Mouse (Mus musculus) urinary bladder, adult 2 months (tissue): Measurements from ENCODE around the gene Elmo3. TPM values are rescaled to one million over a fixed set of nuclear protein-coding genes. Genes with fewer than 3 reads are reported as not detected.

ENCODE experiments used
- DNase-seq: peaks from one replicate; pipeline ENCODE4 v3.0.0; 2022; ENCODE audit warnings: low spot score
- polyA plus RNA-seq: library from polyadenylated mRNA; depleted of rRNA; stranded (reverse); fragments of >200 nt; gene quantifications from 2 replicates; pipeline ENCODE4 v1.2.3, GENCODE M21; 2012; rRNA removed

The Elmo3 gene
- polyA plus RNA-seq, 1 experiment, result 29.0 TPM

- no peak for DNase-seq
Observed at GRCm38 (mm10) chr8:105354549-105354948, 49.1 kb downstream of the Elmo3 start.

DNA sequence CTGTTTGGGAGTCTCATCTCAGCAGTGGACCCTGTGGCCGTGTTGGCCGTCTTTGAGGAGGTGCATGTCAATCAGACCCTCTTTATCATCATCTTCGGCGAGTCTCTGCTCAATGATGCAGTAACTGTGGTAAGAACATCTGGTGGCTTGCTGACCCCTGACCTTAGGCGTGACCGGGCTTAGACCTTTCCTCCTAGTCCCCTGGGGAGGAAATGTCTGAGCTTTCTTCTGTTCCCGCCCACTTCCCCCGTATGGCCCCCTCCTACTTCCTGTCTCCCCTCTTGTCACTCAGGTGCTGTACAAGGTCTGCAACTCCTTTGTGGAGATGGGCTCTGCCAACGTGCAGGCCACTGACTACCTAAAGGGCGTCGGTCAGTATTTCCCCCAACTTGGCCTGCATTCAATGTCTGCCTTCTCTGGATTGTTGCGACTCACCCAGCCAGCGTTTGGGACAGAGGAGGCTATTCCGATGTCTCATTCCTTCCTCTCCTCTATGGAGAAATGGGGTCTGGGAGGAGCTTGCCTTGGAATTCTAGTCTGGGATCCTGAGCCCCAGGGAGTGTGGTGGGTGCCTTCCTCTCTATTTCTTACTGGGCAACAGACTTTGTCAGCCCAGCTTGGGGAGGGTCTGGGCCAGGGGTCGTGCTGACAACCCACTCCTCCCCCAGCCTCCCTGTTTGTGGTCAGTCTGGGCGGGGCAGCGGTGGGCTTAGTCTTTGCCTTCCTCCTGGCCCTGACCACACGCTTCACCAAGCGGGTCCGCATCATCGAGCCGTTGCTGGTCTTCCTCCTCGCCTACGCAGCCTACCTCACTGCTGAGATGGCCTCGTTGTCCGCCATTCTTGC is 50.0 kb downstream of the Elmo3 start:
- DNase-seq, result no peak

GRCm38 (mm10) chr8:105356681-105357080 is 51.3 kb downstream of the Elmo3 start:
- DNase-seq, result no peak

- DNase-seq, result no peak
Observed at GRCm38 (mm10) chr8:105359208-105359607, 53.8 kb downstream of the Elmo3 start.

GRCm38 (mm10) chr8:105359646-105360045 is 54.2 kb downstream of the Elmo3 start:
- DNase-seq, result no peak

Other genes with a start within 250 kb of the Elmo3 start
- not detected in 2 replicates for gene Ces3b, start 221.8 kb upstream of the Elmo3 start, polyA plus RNA-seq
- gene Ces4a, start 173.8 kb upstream of the Elmo3 start, polyA plus RNA-seq, result not detected in 2 replicates
- gene Cbfb, start 134.9 kb upstream of the Elmo3 start, polyA plus RNA-seq, result 28.0 and 30.1 TPM in 2 replicates
- gene D230025D16Rik, start 80.5 kb upstream of the Elmo3 start, polyA plus RNA-seq, result 25.3 and 28.5 TPM in 2 replicates
- 34.1 and 34.5 TPM in 2 replicates for gene B3gnt9, start 50.4 kb upstream of the Elmo3 start, polyA plus RNA-seq
- 15.1 and 15.8 TPM in 2 replicates for gene Tradd, start 41.0 kb upstream of the Elmo3 start, polyA plus RNA-seq
- gene Fbxl8, start 41.0 kb upstream of the Elmo3 start, polyA plus RNA-seq, result 9.1 and 9.5 TPM in 2 replicates
- gene Hsf4, start 35.8 kb upstream of the Elmo3 start, polyA plus RNA-seq, result 4.8 TPM in 2 replicates
- gene Nol3, start 29.5 kb upstream of the Elmo3 start, polyA plus RNA-seq, result 2.8 and 4.0 TPM in 2 replicates
- 2.7 and 2.9 TPM in 2 replicates for gene 4931428F04Rik, start 15.7 kb upstream of the Elmo3 start, polyA plus RNA-seq
- 4.3 and 4.5 TPM in 2 replicates for gene Exoc3l, start 9.5 kb upstream of the Elmo3 start, polyA plus RNA-seq
- gene E2f4, start 7.9 kb upstream of the Elmo3 start, polyA plus RNA-seq, result 59.3 and 75.5 TPM in 2 replicates
- gene Lrrc29, start 20.7 kb downstream of the Elmo3 start, polyA plus RNA-seq, result 3.9 and 6.1 TPM in 2 replicates
- 72.7 and 103 TPM in 2 replicates for gene Tmem208, start 20.8 kb downstream of the Elmo3 start, polyA plus RNA-seq
- 17.0 and 18.4 TPM in 2 replicates for gene Fhod1, start 42.4 kb downstream of the Elmo3 start, polyA plus RNA-seq
- 2.6 and 3.4 TPM in 2 replicates for gene Slc9a5, start 43.2 kb downstream of the Elmo3 start, polyA plus RNA-seq
- 0.25 and 0.50 TPM in 2 replicates for gene Plekhg4, start 67.7 kb downstream of the Elmo3 start, polyA plus RNA-seq
- 0.06 and 0.10 TPM in 2 replicates for gene Kctd19, start 107.9 kb downstream of the Elmo3 start, polyA plus RNA-seq
- gene Lrrc36, start 108.0 kb downstream of the Elmo3 start, polyA plus RNA-seq, result 0.48 and 0.53 TPM in 2 replicates
- 84.1 and 93.7 TPM in 2 replicates for gene Tppp3, start 165.9 kb downstream of the Elmo3 start, polyA plus RNA-seq
- 56.7 and 64.7 TPM in 2 replicates for gene Zdhhc1, start 191.3 kb downstream of the Elmo3 start, polyA plus RNA-seq
- gene Hsd11b2, start 213.2 kb downstream of the Elmo3 start, polyA plus RNA-seq, result 0.49 and 0.52 TPM in 2 replicates